Mouse (Mus musculus) cerebellum, adult 2 months (tissue): ENCODE results near the gene Tmem89.

ENCODE experiments used
- CTCF ChIP-seq: fragments of 200-500 bp; IDR thresholded peaks from 2 replicates; pipeline ENCODE4 v1.5.1; 2011; ENCODE audit warnings: low read depth, mild to moderate bottlenecking, control low read depth, low read length, moderate library complexity, borderline replicate concordance; ENCODE audit not compliant: insufficient read depth
- POLR2A ChIP-seq: fragments of 200-500 bp; IDR thresholded peaks from 2 replicates; pipeline ENCODE4 v1.6.1; 2011; ENCODE audit warnings: low read length, control low read depth, borderline replicate concordance; ENCODE audit not compliant: insufficient read depth

GRCm38 (mm10) chr9:108945608-108946007, 31.2 kb downstream of the Tmem89 start:
- no peak for TF ChIP-seq CTCF
- no peak for TF ChIP-seq POLR2A
